Mouse (Mus musculus) left cerebral cortex, postnatal 14 days (tissue): ENCODE measurements at regions not wholly inside any gene's neighbourhood (a gene's known extent, or its start where the extent isn't known, plus 50 kb on each side); places are given as distances from the start of the nearest gene placed in this dataset.

Experiments
- microRNA-seq, 2 experiments: library from miRNA; unstranded; fragments of <30 nt; microRNA quantifications; one replicate each; pipeline ENCODE4 v1.2.0; 2022

Small RNA genes lying in the stretch of these regions (microRNA-seq; reads per million reads assigned to microRNA genes)
- gene Gm25708, result 0 reads per million in 2 experiments
